Mouse (Mus musculus) limb, embryonic 14.5 days (tissue): Measurements from ENCODE around the gene Zfp628. TPM values are rescaled to one million over a fixed set of nuclear protein-coding genes. Genes with fewer than 3 reads are reported as not detected.

Experiments
- ATAC-seq: fragments of 200-750 bp; cut with Nextera tagmentation; 2 replicates; pipeline ENCODE4 v1.8.0; 2017; ENCODE audit warnings: low read depth, moderate number of reproducible peaks, moderate TSS enrichment; ENCODE audit not compliant: low FRiP score
- DNase-seq: peaks from one replicate; pipeline ENCODE4 v3.0.0-alpha.2; 2015; ENCODE audit warnings: low spot score
- H3K27ac ChIP-seq: fragments of 300-500 bp; sonication (generic); replicated peaks from 2 replicates; pipeline ENCODE4 v1.5.1; 2014; ENCODE audit warnings: low read depth, mild to moderate bottlenecking, low read length, moderate library complexity, mixed read lengths
- H3K27me3 ChIP-seq: fragments of 300-500 bp; sonication (generic); 2 replicates; pipeline ENCODE4 v1.6.1; 2014; ENCODE audit warnings: low read length, mixed read lengths; ENCODE audit not compliant: control insufficient read depth, insufficient read depth
- H3K36me3 ChIP-seq: fragments of 300-500 bp; sonication (generic); 2 replicates; pipeline ENCODE4 v1.6.1; 2014; ENCODE audit warnings: mild to moderate bottlenecking, low read length, moderate library complexity, mixed read lengths; ENCODE audit not compliant: control insufficient read depth, insufficient read depth
- H3K4me1 ChIP-seq: fragments of 300-500 bp; sonication (generic); 2 replicates; pipeline ENCODE4 v1.6.1; 2014; ENCODE audit warnings: antibody characterized with exemption, low read length, mixed read lengths; ENCODE audit not compliant: control insufficient read depth, insufficient read depth
- H3K4me2 ChIP-seq: fragments of 300-500 bp; sonication (generic); replicated peaks from 2 replicates; pipeline ENCODE4 v1.6.1; 2014; ENCODE audit warnings: low read depth, mild to moderate bottlenecking, low read length, moderate library complexity; ENCODE audit not compliant: severe bottlenecking
- H3K4me3 ChIP-seq: fragments of 300-500 bp; sonication (generic); replicated peaks from 2 replicates; pipeline ENCODE4 v1.5.1; 2014; ENCODE audit warnings: low read length
- H3K9ac ChIP-seq: fragments of 300-500 bp; sonication (generic); 2 replicates; pipeline ENCODE4 v1.6.1; 2014; ENCODE audit warnings: mild to moderate bottlenecking, low read depth, low read length, moderate library complexity; ENCODE audit not compliant: severe bottlenecking
- H3K9me3 ChIP-seq: fragments of 300-500 bp; sonication (generic); 2 replicates; pipeline ENCODE4 v1.6.1; 2016; ENCODE audit warnings: low read length; ENCODE audit not compliant: control insufficient read depth
- POLR2A ChIP-seq: fragments of 200-500 bp; IDR thresholded peaks from 2 replicates; pipeline ENCODE4 v1.8.0; 2012; ENCODE audit warnings: inconsistent platforms, mild to moderate bottlenecking, moderate library complexity, borderline replicate concordance; ENCODE audit not compliant: insufficient read depth, insufficient read length; ENCODE audit errors: extremely low read depth
- WGBS: fragments of 180-500 bp; shearing (Covaris S2); extraction: QIAGEN DNeasy Blood & Tissue Kit; methylation state at CpG from one replicate; pipeline ENCODE4 v1.1.7; 2014; 5-methylcytosine and 5-hydroxymethylcytosine counted together
- polyA plus RNA-seq, 2 experiments: library from polyadenylated mRNA; depleted of rRNA in 1 of 2; stranded (reverse) in 1 of 2; unstranded in 1 of 2; fragments of >200 nt; fragmentation: Nextera tagmentation in 1 of 2; extraction: Ambion mirVana in 1 of 2; gene quantifications; 2 replicates each; pipeline versions ENCODE4 v1.2.1 to v1.2.3; 2012 to 2014

Zfp628 gene
- polyA plus RNA-seq, 2 experiments = 4.0 to 13.4 TPM

- Histone ChIP-seq H3K27ac (no peak overlapping the region), H3K36me3 (no peaks in the 10 kb centered on the region), H3K9me3 (no peaks in the 10 kb centered on the region), H3K4me3 (no peak overlapping the region), H3K4me1 (no peaks in the 10 kb centered on the region), H3K9ac (no peak overlapping the region), H3K27me3 (no peaks in the 10 kb centered on the region), H3K4me2 (no peak overlapping the region)
- DNase-seq (no peak), ATAC-seq (no peak)
- WGBS = 79% methylated on average over 4 of the region's 4 CpGs
- TF ChIP-seq POLR2A = no peak
These were observed 19.3 kb downstream of the Zfp628 start for GRCm38 (mm10) chr7:4934160-4934914.

GRCm38 (mm10) chr7:4936832-4937231 is 21.8 kb downstream of the Zfp628 start:
- no peak overlapping the region for H3K9ac ChIP-seq
- no peak overlapping the region for H3K4me2 ChIP-seq
- H3K4me1 ChIP-seq = no peaks in the 10 kb centered on the region
- H3K27ac ChIP-seq = no peak overlapping the region
- DNase-seq (no peak), ATAC-seq (no peak)
- WGBS = 75% methylated on average over 10 of the region's 10 CpGs
- H3K36me3 ChIP-seq = no peaks in the 10 kb centered on the region
- H3K27me3 ChIP-seq = no peaks in the 10 kb centered on the region
- no peak for TF ChIP-seq POLR2A
- H3K4me3 ChIP-seq = no peak overlapping the region
- no peaks in the 10 kb centered on the region for H3K9me3 ChIP-seq

- Histone ChIP-seq H3K4me3 (no peak overlapping the region), H3K36me3 (no peaks in the 10 kb centered on the region), H3K27me3 (no peaks in the 10 kb centered on the region), H3K9me3 (no peaks in the 10 kb centered on the region), H3K27ac (no peak overlapping the region), H3K9ac (no peak overlapping the region), H3K4me2 (no peak overlapping the region), H3K4me1 (no peaks in the 10 kb centered on the region)
- DNase-seq = no peak
- no peak for TF ChIP-seq POLR2A
- ATAC-seq = no peak
- WGBS = 75% methylated on average over 10 of the region's 11 CpGs
These were observed 22.4 kb downstream of the Zfp628 start for GRCm38 (mm10) chr7:4937392-4937791.

- H3K4me3 ChIP-seq = no peak overlapping the region
- no peak overlapping the region for H3K4me2 ChIP-seq
- H3K9ac ChIP-seq = no peak overlapping the region
- DNase-seq (no peak), ATAC-seq (no peak)
- no peak for TF ChIP-seq POLR2A
- WGBS = 41% methylated on average over 2 of the region's 2 CpGs
- no peaks in the 10 kb centered on the region for H3K9me3 ChIP-seq
- no peaks in the 10 kb centered on the region for H3K4me1 ChIP-seq
- no peaks in the 10 kb centered on the region for H3K36me3 ChIP-seq
- H3K27me3 ChIP-seq = no peaks in the 10 kb centered on the region
- H3K27ac ChIP-seq = no peak overlapping the region
These were observed 23.4 kb downstream of the Zfp628 start for GRCm38 (mm10) chr7:4938456-4938855.

GRCm38 (mm10) chr7:4940068-4940479 is 25.1 kb downstream of the Zfp628 start:
- Histone ChIP-seq H3K4me1 (no peaks in the 10 kb centered on the region), H3K27ac (no peak overlapping the region), H3K27me3 (no peaks in the 10 kb centered on the region), H3K4me2 (no peak overlapping the region), H3K9me3 (no peaks in the 10 kb centered on the region), H3K4me3 (no peak overlapping the region), H3K36me3 (no peaks in the 10 kb centered on the region), H3K9ac (no peak overlapping the region)
- DNase-seq (peak; percentile 77), ATAC-seq (0 out of 2 replicates have a peak, but pooled peaks have one; percentile 42)
- TF ChIP-seq POLR2A = no peak
- 15% methylated on average over 9 of the region's 9 CpGs for WGBS

GRCm38 (mm10) chr7:4942673-4943072 is 27.7 kb downstream of the Zfp628 start:
- Histone ChIP-seq H3K27me3 (no peaks in the 10 kb centered on the region), H3K36me3 (no peaks in the 10 kb centered on the region), H3K27ac (no peak overlapping the region), H3K9ac (no peak overlapping the region), H3K9me3 (no peaks in the 10 kb centered on the region), H3K4me2 (no peak overlapping the region), H3K4me3 (no peak overlapping the region), H3K4me1 (no peaks in the 10 kb centered on the region)
- TF ChIP-seq POLR2A = no peak
- ATAC-seq = no peak
- WGBS = 37% methylated on average over 5 of the region's 5 CpGs
- no peak for DNase-seq
